Mouse (Mus musculus) E14TG2a.4 (cell line): ENCODE measurements around the gene Rmnd5b.
A peak's percentile ranks its signal among the peaks of the same experiment; 100 is the strongest.
"Not testable (repeated sequence)": the region's sequence is repeated elsewhere in the genome, so short reads cannot be mapped to it uniquely, and the experiment has no call there.

Experiments used
- H3K27me3 ChIP-seq: 2 replicates; pipeline ENCODE4 v1.6.1; 2014; ENCODE audit warnings: low read length, control low read depth; ENCODE audit not compliant: insufficient read depth
- H3K36me3 ChIP-seq: 2 replicates; pipeline ENCODE4 v1.6.1; 2014; ENCODE audit warnings: low read length, control low read depth; ENCODE audit not compliant: insufficient read depth
- H3K4me1 ChIP-seq: replicated peaks from 2 replicates; pipeline ENCODE4 v1.6.1; 2014; ENCODE audit warnings: low read depth, low read length, control low read depth
- H3K4me3 ChIP-seq: replicated peaks from 2 replicates; pipeline ENCODE4 v1.5.1; 2014; ENCODE audit warnings: mild to moderate bottlenecking, low read length
- H3K9me3 ChIP-seq: 2 replicates; pipeline ENCODE4 v1.6.1; 2014; ENCODE audit warnings: low read length, control low read depth
- CTCF ChIP-seq: conservative IDR thresholded peaks from 2 replicates; pipeline ENCODE4 v1.5.1; 2014; ENCODE audit warnings: low read length
- NANOG ChIP-seq: IDR thresholded peaks from 2 replicates; pipeline ENCODE4 v1.6.1; 2014; ENCODE audit warnings: borderline replicate concordance, low read length, mixed read lengths
- POU5F1 ChIP-seq: IDR thresholded peaks from 2 replicates; pipeline ENCODE4 v1.6.1; 2014; ENCODE audit warnings: low read length, borderline replicate concordance

Rmnd5b gene

DNA sequence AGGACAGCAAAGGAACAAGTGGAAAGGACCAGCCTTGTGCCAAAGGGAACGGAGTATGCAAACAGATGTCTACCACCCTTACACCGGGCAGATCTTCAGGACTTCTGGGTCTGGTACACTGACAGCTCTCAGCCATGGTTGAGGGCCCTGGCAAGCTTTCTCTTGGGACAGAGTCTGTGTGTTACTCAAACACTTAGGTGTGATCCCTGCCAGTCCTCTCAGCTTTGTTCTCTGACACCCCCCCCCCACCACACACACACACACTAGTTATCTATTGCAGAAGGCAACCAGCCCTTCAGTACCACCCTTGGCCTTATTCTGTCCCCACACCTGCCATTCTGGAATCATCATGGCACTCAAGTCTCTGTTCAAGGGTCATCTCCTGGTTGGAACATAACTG lies 13.9 kb downstream of the Rmnd5b start:
- Histone ChIP-seq H3K4me1 (peaks cover 78% of the 10 kb centered on the region), H3K4me3 (peak overlapping the region; percentile 99), H3K9me3 (no peaks in the 10 kb centered on the region), H3K27me3 (no peaks in the 10 kb centered on the region), H3K36me3 (peaks cover 66% of the 10 kb centered on the region)
- no peak for TF ChIP-seq NANOG

DNA sequence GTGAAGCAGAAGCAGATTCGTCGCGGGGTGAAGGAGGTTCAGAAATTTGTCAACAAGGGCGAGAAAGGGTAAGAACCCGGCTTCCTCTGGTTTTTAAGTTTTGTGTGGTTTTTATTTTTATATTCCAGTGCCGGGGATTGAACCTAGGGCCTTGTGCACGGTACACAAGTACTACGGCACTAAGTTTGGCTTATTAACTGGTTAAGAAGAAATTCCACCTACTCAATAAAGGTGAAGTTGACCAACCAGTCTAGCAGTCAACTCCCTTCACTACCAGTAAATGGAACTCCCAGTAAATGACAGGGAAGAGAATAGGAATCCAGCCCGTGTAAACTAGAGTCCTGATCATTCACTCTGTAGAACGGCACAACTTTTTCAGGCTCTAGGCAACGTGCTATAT lies 15.6 kb downstream of the Rmnd5b start:
- Histone ChIP-seq H3K9me3 (no peaks in the 10 kb centered on the region), H3K4me3 (peak overlapping the region; percentile 99), H3K36me3 (peaks cover 49% of the 10 kb centered on the region), H3K27me3 (no peaks in the 10 kb centered on the region), H3K4me1 (peaks cover 78% of the 10 kb centered on the region)
- TF ChIP-seq POU5F1 (no peak), CTCF (no peak), NANOG (no peak)

DNA sequence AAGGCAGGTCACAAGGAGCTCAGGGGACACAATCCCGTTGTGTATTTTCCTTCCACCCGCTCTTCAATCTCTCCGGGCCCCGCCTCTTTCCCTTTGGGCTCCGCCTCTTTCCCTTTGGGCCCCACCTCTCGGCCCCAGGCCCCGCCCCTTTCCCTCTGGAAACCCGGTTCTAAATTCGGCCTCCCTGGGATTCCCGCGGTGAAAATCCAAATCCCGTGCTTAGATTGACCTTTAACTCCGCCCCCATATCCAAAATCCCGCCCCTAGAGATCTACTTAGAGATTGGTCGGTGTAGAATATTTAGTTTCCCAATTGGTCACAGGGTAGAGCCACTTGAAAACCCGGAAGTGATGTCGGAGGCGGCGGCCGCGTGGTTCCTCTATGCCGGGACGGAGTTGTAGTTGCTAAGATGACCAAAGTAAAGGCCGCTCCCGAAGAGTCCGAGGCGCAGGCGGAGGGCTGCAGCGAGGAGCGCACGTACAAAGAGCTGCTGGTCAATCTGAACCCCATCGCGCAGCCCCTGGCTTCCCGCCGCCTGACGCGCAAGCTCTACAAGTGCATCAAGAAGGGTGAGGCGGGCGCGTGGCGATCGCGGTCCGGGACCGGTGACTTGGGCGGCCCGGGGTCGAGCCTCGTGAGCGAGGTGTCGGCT lies 16.2 kb downstream of the Rmnd5b start, which contains the start of gene Nhp2:
TSS of gene Nhp2 (plus strand) at position 327 of the 652 bp plus-strand sequence.
- Histone ChIP-seq H3K36me3 (peaks cover 44% of the 10 kb centered on the region), H3K27me3 (no peaks in the 10 kb centered on the region), H3K4me1 (peaks cover 78% of the 10 kb centered on the region), H3K4me3 (peak within 1 kb of the TSS; percentile 99), H3K9me3 (no peaks in the 10 kb centered on the region)
- TF ChIP-seq CTCF, result no peak
- no peak for TF ChIP-seq POU5F1
- no peak for TF ChIP-seq NANOG

DNA sequence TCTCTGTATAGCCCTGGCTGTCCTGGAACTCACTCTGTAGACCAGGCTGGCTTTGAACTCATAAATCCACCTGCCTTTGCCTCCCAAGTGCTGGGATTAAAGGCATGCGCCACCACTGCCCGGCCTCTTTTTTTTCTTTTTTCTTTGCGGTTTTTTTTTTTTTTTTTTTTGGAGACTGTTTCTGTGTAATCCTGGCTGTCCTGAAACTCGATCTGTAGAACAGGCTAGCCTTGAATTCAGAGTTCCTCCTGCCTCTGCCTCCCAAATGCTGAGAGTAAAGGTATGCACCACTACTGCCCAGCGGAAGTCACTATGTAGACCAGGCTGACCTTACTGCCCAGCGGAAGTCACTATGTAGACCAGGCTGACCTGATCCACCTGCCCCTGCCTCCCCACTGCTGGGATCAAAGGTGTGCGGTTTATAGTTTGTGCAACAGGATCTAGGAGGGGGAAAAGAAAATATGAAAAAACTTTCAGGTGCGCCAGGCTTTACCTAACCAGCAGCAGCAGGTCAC lies 16.7 kb downstream of the Rmnd5b start:
- peaks cover 78% of the 10 kb centered on the region for H3K4me1 ChIP-seq
- H3K36me3 ChIP-seq, result peaks cover 38% of the 10 kb centered on the region
- no peaks in the 10 kb centered on the region for H3K9me3 ChIP-seq
- no peak for TF ChIP-seq NANOG
- no peak for TF ChIP-seq POU5F1
- TF ChIP-seq CTCF, result no peak
- H3K27me3 ChIP-seq, result no peaks in the 10 kb centered on the region
- H3K4me3 ChIP-seq, result peak overlapping the region; percentile 99

DNA sequence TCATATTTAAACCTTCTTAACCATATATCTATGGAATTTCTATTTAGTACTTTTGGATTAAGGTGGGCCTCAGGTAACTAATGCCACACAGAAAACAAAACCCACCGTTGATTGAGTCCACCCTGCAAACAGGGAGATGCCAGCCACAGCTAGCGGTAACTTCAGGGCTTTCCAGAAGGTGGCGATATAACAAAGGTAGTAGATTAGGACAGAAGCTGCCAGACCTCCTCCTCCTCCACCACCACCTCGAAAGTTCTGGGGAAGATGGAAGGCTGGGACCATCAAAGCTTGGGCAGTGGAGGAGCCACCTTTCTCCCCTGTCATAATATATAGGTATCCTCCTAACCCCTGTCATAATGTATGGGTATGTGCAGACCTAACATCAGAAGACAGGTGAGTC lies 18.0 kb downstream of the Rmnd5b start:
- Histone ChIP-seq H3K4me1 (peaks cover 70% of the 10 kb centered on the region), H3K9me3 (no peaks in the 10 kb centered on the region), H3K4me3 (no peak overlapping the region), H3K27me3 (no peaks in the 10 kb centered on the region), H3K36me3 (peaks cover 26% of the 10 kb centered on the region)
- TF ChIP-seq NANOG, result no peak
- peak; percentile 81 for TF ChIP-seq CTCF

DNA sequence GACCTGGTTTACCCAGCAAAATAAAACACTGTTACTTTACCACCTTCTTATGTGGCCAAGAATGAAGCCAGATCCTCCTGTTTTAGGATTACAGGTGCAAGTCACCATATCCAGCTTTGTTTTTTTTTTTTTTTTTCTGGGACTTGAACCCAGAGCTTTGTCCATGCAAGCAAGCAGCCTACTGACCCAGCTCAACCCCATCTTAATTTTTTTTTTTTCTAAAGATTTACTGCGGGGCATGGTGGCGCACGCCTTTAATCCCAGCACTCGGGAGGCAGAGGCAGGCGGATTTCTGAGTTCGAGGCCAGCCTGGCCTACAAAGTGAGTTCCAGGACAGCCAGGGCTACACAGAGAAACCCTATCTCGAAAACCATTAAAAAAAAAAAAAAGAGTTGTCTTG lies 19.6 kb downstream of the Rmnd5b start:
- not testable (repeated sequence) for H3K36me3 ChIP-seq, H3K27me3 ChIP-seq, H3K9me3 ChIP-seq
- peak overlapping the region; percentile 75 for H3K4me3 ChIP-seq
- peaks cover 54% of the 10 kb centered on the region for H3K4me1 ChIP-seq

DNA sequence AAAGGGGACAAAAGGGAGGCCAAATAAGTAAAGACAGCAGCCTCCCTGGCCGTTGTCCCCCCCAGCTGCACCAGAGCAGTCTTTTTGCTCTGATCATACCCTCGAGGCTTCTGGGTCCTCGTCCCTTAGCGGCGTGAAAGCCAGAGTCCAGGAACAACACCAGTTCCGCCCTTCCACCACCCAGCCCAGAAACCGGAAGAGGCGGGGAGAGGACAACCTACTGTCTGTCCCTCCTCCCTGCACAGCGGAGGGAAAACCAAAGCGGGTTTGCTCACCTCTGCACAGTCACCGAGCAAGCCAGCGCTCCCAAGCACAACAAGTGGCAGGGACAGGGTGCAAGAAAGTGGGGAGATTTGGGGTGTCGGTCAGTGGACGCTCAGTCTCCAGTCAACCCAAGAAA lies 20.1 kb downstream of the Rmnd5b start:
- H3K27me3 ChIP-seq, result no peaks in the 10 kb centered on the region
- H3K9me3 ChIP-seq, result no peaks in the 10 kb centered on the region
- H3K4me3 ChIP-seq, result peak overlapping the region; percentile 75
- peaks cover 49% of the 10 kb centered on the region for H3K4me1 ChIP-seq
- peaks cover 5% of the 10 kb centered on the region for H3K36me3 ChIP-seq
- TF ChIP-seq NANOG (no peak), POU5F1 (no peak), CTCF (no peak)

DNA sequence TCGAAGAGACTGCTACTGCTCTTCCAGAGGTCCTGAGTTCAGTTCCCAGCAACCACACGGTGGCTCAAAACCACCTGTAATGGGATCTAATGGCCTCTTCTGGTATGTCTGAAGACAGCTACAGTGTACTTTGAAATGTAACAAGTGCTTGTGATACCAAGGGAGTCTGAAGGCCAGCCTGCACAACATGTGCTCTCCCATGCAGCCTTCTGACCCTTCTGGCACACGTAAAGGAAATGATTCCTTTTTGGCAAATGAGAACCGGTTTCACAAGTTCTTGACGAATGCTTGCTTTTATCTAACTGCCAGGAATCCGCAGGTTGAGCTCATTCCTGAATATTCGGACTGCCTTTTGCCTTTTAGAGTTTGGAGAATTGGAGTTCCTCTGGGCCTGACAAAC lies 20.6 kb downstream of the Rmnd5b start:
- Histone ChIP-seq H3K27me3 (no peaks in the 10 kb centered on the region), H3K36me3 (no peaks in the 10 kb centered on the region), H3K9me3 (no peaks in the 10 kb centered on the region), H3K4me3 (peak overlapping the region; percentile 75), H3K4me1 (peaks cover 47% of the 10 kb centered on the region)
- TF ChIP-seq NANOG, result no peak
- no peak for TF ChIP-seq POU5F1
- no peak for TF ChIP-seq CTCF

DNA sequence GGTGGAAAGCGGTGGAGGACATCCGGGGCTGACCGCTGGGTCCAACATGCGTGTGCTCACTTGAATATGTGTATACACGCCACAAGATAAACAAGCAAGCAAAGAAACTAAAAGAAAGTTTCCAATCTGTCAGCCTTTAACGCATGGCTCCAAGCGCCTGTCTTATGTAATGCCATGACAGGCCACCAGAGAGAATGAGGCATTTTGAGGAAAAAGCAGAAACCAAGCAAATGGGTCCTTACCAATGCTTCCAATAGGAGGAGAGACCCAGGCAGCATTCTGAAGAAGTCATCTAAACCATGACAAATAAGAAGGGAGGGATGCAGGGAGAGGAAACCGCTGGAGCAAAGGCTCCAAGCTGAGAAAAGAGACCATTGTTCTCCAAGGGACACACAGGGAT lies 21.4 kb downstream of the Rmnd5b start:
- H3K36me3 ChIP-seq, result no peaks in the 10 kb centered on the region
- TF ChIP-seq NANOG, result no peak
- no peak for TF ChIP-seq POU5F1
- TF ChIP-seq CTCF, result peak; percentile 22; the same call in 1 of the 2 replicates
- H3K9me3 ChIP-seq, result no peaks in the 10 kb centered on the region
- peak overlapping the region; percentile 75; the same call in 1 of the 2 replicates for H3K4me3 ChIP-seq
- H3K4me1 ChIP-seq, result peaks cover 55% of the 10 kb centered on the region
- no peaks in the 10 kb centered on the region for H3K27me3 ChIP-seq

DNA sequence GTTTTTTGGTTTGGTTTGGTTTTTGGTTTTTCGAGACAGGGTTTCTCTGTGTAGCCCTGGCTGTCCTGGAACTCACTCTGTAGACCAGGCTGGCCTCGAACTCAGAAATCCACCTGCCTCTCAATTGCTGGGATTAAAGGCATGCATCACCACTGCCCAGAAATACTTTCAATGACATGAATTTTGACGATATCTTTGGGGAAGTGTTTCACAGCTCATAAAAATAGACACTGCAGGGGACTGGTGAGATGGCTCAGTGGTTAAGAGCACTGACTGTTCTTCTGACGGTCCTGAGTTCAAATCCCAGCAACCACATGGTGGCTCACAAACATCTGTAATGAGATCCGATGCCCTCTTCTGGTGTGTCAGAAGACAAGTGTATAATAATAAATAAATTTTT lies 25.8 kb downstream of the Rmnd5b start:
- H3K36me3 ChIP-seq, H3K9me3 ChIP-seq, H3K27me3 ChIP-seq, H3K4me3 ChIP-seq: not testable (repeated sequence)
- peaks cover 40% of the 10 kb centered on the region for H3K4me1 ChIP-seq
